Mouse (Mus musculus) heart, embryonic 14.5 days (tissue): Measurements from ENCODE around the gene Vps45. TPM values are rescaled to one million over a fixed set of nuclear protein-coding genes. Genes with fewer than 3 reads are reported as not detected.
"Not testable (repeated sequence)": the region's sequence is repeated elsewhere in the genome, so short reads cannot be mapped to it uniquely, and the experiment has no call there.

ENCODE experiments used
- ATAC-seq: fragments of 200-750 bp; cut with Nextera tagmentation; 2 replicates; pipeline ENCODE4 v1.8.0; 2017; ENCODE audit warnings: low read depth, moderate TSS enrichment; ENCODE audit not compliant: insufficient number of reproducible peaks, insufficient read depth, low FRiP score
- H3K27ac ChIP-seq, 2 experiments: fragments of 200-500 bp in 1 of 2; fragments of 300-500 bp in 1 of 2; sonication (generic) in 1 of 2; replicated peaks in 1 of 2; 2 replicates each; pipeline ENCODE4 v1.5.1; 2012 to 2014; ENCODE audit warnings: low read depth in 2 of 2, low read length in 2 of 2, control low read depth in 1 of 2, mild to moderate bottlenecking in 1 of 2, mixed read lengths in 1 of 2; ENCODE audit not compliant: control insufficient read depth in 1 of 2, insufficient read depth in 1 of 2
- H3K27me3 ChIP-seq: fragments of 300-500 bp; sonication (generic); 2 replicates; pipeline ENCODE4 v1.6.1; 2014; ENCODE audit warnings: mild to moderate bottlenecking, low read length, control low read depth; ENCODE audit not compliant: control insufficient read depth, insufficient read depth
- H3K36me3 ChIP-seq: fragments of 300-500 bp; sonication (generic); 2 replicates; pipeline ENCODE4 v1.6.1; 2014; ENCODE audit warnings: mild to moderate bottlenecking, control low read depth, low read length, mixed read lengths; ENCODE audit not compliant: control insufficient read depth, insufficient read depth
- H3K4me1 ChIP-seq, 2 experiments: fragments of 200-500 bp in 1 of 2; fragments of 300-500 bp in 1 of 2; sonication (generic) in 1 of 2; 2 replicates each; pipeline ENCODE4 v1.6.1; 2012 to 2014; ENCODE audit warnings: low read length in 2 of 2, control low read depth in 1 of 2, mixed read lengths in 1 of 2; ENCODE audit not compliant: control insufficient read depth in 2 of 2, insufficient read depth in 2 of 2
- H3K4me2 ChIP-seq: fragments of 300-500 bp; sonication (generic); 2 replicates; pipeline ENCODE4 v1.6.1; 2014; ENCODE audit warnings: mild to moderate bottlenecking, low read length
- H3K4me3 ChIP-seq, 2 experiments: fragments of 200-500 bp in 1 of 2; fragments of 300-500 bp in 1 of 2; sonication (generic) in 1 of 2; 2 replicates each; pipeline ENCODE4 v1.5.1; 2012 to 2014; ENCODE audit warnings: low read length in 2 of 2, mild to moderate bottlenecking in 2 of 2, control low read depth in 1 of 2, low read depth in 1 of 2, moderate library complexity in 1 of 2; ENCODE audit not compliant: control insufficient read depth in 1 of 2, insufficient read depth in 1 of 2
- H3K9ac ChIP-seq: fragments of 300-500 bp; sonication (generic); 2 replicates; pipeline ENCODE4 v1.6.1; 2014; ENCODE audit warnings: mild to moderate bottlenecking, low read length
- H3K9me3 ChIP-seq: fragments of 300-500 bp; sonication (generic); 2 replicates; pipeline ENCODE4 v1.6.1; 2016; ENCODE audit warnings: low read length, control low read depth; ENCODE audit not compliant: control insufficient read depth
- WGBS: fragments of 180-500 bp; shearing (Covaris S2); extraction: QIAGEN DNeasy Blood & Tissue Kit; methylation state at CpG from one replicate; pipeline ENCODE4 v1.1.7; 2014; 5-methylcytosine and 5-hydroxymethylcytosine counted together
- polyA plus RNA-seq: library from polyadenylated mRNA; unstranded; fragments of >200 nt; fragmentation: Nextera tagmentation; extraction: Ambion mirVana; gene quantifications from 2 replicates; pipeline ENCODE4 v1.2.1, GENCODE M21; 2014

Vps45 gene
- polyA plus RNA-seq, 1 experiment from 2014 or later = 22.8 TPM

DNA sequence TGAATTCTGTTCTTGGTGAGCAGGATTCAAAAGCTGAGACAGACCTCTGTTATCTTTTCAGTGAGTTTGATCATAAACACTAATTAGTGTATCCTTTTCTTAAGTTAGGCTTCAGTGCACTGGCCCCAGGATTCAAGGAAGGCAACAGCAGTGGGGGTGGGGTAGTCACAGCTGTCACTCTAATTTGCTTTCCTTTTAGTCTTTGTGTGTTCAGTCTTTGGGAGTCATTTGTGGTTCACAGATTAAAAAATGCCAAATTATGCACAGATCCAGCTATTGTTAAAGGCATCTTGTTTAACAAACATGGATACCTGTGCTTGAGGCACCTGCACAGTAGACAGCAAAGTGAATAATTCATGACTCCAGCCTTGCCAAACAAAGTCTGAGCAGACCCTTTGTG lies 105.2 kb downstream of the Vps45 start:
- H3K9ac ChIP-seq = no peak overlapping the region
- ATAC-seq = no peak
- H3K9me3 ChIP-seq = no peaks in the 10 kb centered on the region
- H3K4me2 ChIP-seq = no peak overlapping the region
- peaks cover 17 to 19% of the 10 kb centered on the region in 2 experiments for H3K4me1 ChIP-seq
- no peak overlapping the region for H3K4me3 ChIP-seq
- H3K27ac ChIP-seq = no peak overlapping the region
- no peaks in the 10 kb centered on the region for H3K27me3 ChIP-seq
- H3K36me3 ChIP-seq = 0 out of 2 replicates have a peak, but pooled peaks cover 7% of the 10 kb centered on the region

DNA sequence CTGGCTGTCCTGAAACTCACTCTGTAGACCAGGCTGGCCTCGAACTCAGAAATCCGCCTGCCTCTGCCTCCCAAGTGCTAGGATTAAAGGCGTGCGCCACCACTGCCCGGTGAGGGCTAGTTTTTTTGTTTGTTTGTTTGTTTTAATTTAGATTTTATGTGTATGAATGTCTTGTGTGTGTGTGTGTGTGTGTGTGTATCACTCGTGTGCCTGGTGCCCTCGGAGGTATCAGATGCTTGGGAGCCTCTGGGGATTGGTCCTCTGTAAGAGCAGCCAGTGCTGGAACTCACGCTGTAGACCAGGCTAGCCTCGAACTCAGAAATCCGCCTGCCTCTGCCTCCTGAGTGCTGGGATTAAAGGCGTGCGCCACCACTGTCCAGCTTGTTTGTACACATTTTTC lies 106.7 kb downstream of the Vps45 start:
- 70% methylated on average over 12 of the region's 12 CpGs for WGBS
- ATAC-seq = not testable (repeated sequence)
- peak overlapping the region; percentile 96 to 99 for H3K27ac ChIP-seq

DNA sequence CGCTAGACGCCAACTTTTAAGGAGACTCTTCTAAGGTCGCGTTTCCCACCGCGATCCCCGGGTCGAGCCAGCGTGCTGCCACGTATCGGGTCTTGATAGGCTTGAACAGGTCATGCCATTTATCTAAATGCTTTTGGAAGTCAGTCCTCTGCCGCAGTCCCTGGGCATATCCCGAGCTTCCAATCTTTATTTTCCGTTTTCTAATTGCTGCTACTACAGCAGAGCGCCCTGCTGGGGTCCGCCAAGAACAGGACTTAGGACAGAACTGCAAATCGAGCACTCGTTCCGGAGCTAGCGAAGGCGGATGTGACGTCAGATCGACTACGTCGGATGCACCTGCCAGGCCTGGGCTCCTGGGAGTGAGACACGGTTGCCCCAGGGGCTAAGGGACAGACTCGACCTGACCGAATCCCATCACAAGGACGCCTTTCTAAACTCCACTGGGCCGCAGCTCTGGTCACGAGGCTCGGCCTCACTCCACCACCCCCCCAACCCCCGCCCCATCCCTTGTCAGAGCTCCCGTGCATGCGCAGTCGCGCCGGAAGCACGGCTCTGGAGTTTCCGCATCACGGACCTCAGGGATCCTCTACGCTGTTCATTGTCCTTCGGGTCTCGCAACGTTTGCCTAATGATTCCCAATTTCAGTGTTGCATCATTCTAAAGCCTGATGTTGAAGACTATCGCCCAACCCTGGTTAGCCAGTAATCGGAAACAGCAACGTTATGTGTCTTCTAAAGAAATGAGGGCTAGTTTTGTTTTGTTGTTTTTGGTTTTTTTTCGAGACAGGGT lies 107.3 kb downstream of the Vps45 start:
- Histone ChIP-seq H3K9me3 (no peaks in the 10 kb centered on the region), H3K27me3 (no peaks in the 10 kb centered on the region), H3K4me1 (peaks cover 3 to 9% of the 10 kb centered on the region in 2 experiments; a peak in 2 of 4 replicates), H3K27ac (peak overlapping the region; percentile 96 to 99), H3K36me3 (peaks cover 24% of the 10 kb centered on the region), H3K9ac (peak overlapping the region; percentile 81), H3K4me3 (peak overlapping the region; percentile 50 to 57), H3K4me2 (peak overlapping the region; percentile 84)
- 1% methylated on average over 49 of the region's 49 CpGs for WGBS
- ATAC-seq = peak; percentile 90

More for the DNA sequence above, 106.7 kb downstream of the Vps45 start:
- H3K27me3 ChIP-seq, H3K9me3 ChIP-seq: not testable (repeated sequence)
- peak overlapping the region; percentile 81 for H3K9ac ChIP-seq
- H3K36me3 ChIP-seq = peaks cover 18% of the 10 kb centered on the region
- peak overlapping the region; percentile 50 to 57 for H3K4me3 ChIP-seq
- H3K4me1 ChIP-seq = peaks cover 7 to 11% of the 10 kb centered on the region in 2 experiments
- H3K4me2 ChIP-seq = peak overlapping the region; percentile 84

Other genes with a start within 250 kb of the Vps45 start
- 19.1 and 22.0 TPM in 2 replicates for gene Rprd2, start 239.6 kb downstream of the Vps45 start, polyA plus RNA-seq
- gene Prpf3, start 202.6 kb downstream of the Vps45 start, polyA plus RNA-seq = 29.0 and 33.7 TPM in 2 replicates
- 415 and 468 TPM in 2 replicates for gene Mrps21, start 186.9 kb downstream of the Vps45 start, polyA plus RNA-seq
- gene Ciart, start 176.2 kb downstream of the Vps45 start, polyA plus RNA-seq = 3.1 and 3.9 TPM in 2 replicates
- gene BC028528, start 166.5 kb downstream of the Vps45 start, polyA plus RNA-seq = 45.1 and 51.7 TPM in 2 replicates
- gene Aph1a, start 164.5 kb downstream of the Vps45 start, polyA plus RNA-seq = 38.4 and 48.0 TPM in 2 replicates
- 45.5 and 49.7 TPM in 2 replicates for gene Car14, start 153.8 kb downstream of the Vps45 start, polyA plus RNA-seq
- gene Anp32e, start 129.2 kb downstream of the Vps45 start, polyA plus RNA-seq = 58.3 and 65.3 TPM in 2 replicates
- gene Plekho1, start 62.5 kb downstream of the Vps45 start, polyA plus RNA-seq = 65.0 and 73.7 TPM in 2 replicates
- gene Otud7b, start 46.1 kb upstream of the Vps45 start, polyA plus RNA-seq = 12.6 and 16.2 TPM in 2 replicates
- 7.7 and 7.9 TPM in 2 replicates for gene Mtmr11, start 103.5 kb upstream of the Vps45 start, polyA plus RNA-seq
- gene Sf3b4, start 113.9 kb upstream of the Vps45 start, polyA plus RNA-seq = 83.7 and 88.8 TPM in 2 replicates
- gene Sv2a, start 122.7 kb upstream of the Vps45 start, polyA plus RNA-seq = 10.8 and 12.0 TPM in 2 replicates
- 50.2 and 56.1 TPM in 2 replicates for gene Bola1, start 161.2 kb upstream of the Vps45 start, polyA plus RNA-seq
- gene Hist2h2ab, start 161.4 kb upstream of the Vps45 start, polyA plus RNA-seq = 1.3 TPM in 1 of 2 replicates, not detected in the other
- 3.2 and 4.7 TPM in 2 replicates for gene Hist2h2ac, start 162.4 kb upstream of the Vps45 start, polyA plus RNA-seq
- gene Hist2h2be, start 162.7 kb upstream of the Vps45 start, polyA plus RNA-seq = 6.8 and 7.6 TPM in 2 replicates
- gene Hist2h3c2, start 180.7 kb upstream of the Vps45 start, polyA plus RNA-seq = 3.2 and 6.4 TPM in 2 replicates
- 34.6 and 35.8 TPM in 2 replicates for gene Hist2h2aa2, start 181.8 kb upstream of the Vps45 start, polyA plus RNA-seq
- gene Hist2h2aa1, start 187.0 kb upstream of the Vps45 start, polyA plus RNA-seq = 22.5 and 26.3 TPM in 2 replicates
- gene Hist2h3c1, start 188.2 kb upstream of the Vps45 start, polyA plus RNA-seq = 1.2 TPM in 1 of 2 replicates, not detected in the other
- 3.4 and 5.0 TPM in 2 replicates for gene Hist2h4, start 204.8 kb upstream of the Vps45 start, polyA plus RNA-seq
- 26.9 and 32.0 TPM in 2 replicates for gene Hist2h3b, start 210.2 kb upstream of the Vps45 start, polyA plus RNA-seq
- gene Hist2h2bb, start 211.3 kb upstream of the Vps45 start, polyA plus RNA-seq = 4.0 and 7.9 TPM in 2 replicates
- 2.1 and 3.2 TPM in 2 replicates for gene Fcgr1, start 235.5 kb upstream of the Vps45 start, polyA plus RNA-seq